Mouse (Mus musculus): ENCODE measurements around the gene Gm20388. TPM values are rescaled to one million over a fixed set of nuclear protein-coding genes. Genes with fewer than 3 reads are reported as not detected.

Gene Gm20388
- polyA plus RNA-seq, 1 experiment from 2014 or later = not detected

- Histone ChIP-seq H3K4me2 (peak overlapping the region; percentile 56), H3K9ac (peak overlapping the region; percentile 37; the same call in 1 of the 2 replicates), H3K27me3 (peaks cover 70% of the 10 kb centered on the region), H3K4me1 (peaks cover 27% of the 10 kb centered on the region), H3K9me3 (no peaks in the 10 kb centered on the region), H3K27ac (no peak overlapping the region), H3K4me3 (peak overlapping the region; percentile 28), H3K36me3 (peaks cover 3% of the 10 kb centered on the region; the same call in 1 of the 2 replicates)
- no peak for ATAC-seq (ENCODE audit: insufficient number of reproducible peaks, insufficient read depth, low FRiP score, low TSS enrichment, low read depth)
- WGBS = 24% methylated on average over 7 of the region's 7 CpGs
These were observed 2549.3 kb downstream of the Gm20388 start for GRCm38 (mm10) chr8:122459990-122460389.

GRCm38 (mm10) chr8:122460524-122461472, 2550.2 kb downstream of the Gm20388 start, which contains the start of gene Snai3:
Gene Snai3, minus strand, starts transcription at chr8:122460733.
- H3K9ac ChIP-seq = peak within 1 kb of the TSS; percentile 37; the same call in 1 of the 2 replicates
- peak; percentile 60; the same call in 1 of the 2 replicates for ATAC-seq (ENCODE audit: insufficient number of reproducible peaks, insufficient read depth, low FRiP score, low TSS enrichment, low read depth)

GRCm38 (mm10) chr8:122461473-122462148, 2551.0 kb downstream of the Gm20388 start:
- peaks cover 64% of the 10 kb centered on the region for H3K27me3 ChIP-seq
- WGBS = 50% methylated on average over 11 of the region's 11 CpGs
- no peak overlapping the region for H3K27ac ChIP-seq
- no peak for ATAC-seq (ENCODE audit: insufficient number of reproducible peaks, insufficient read depth, low FRiP score, low TSS enrichment, low read depth)
- peaks cover 19% of the 10 kb centered on the region for H3K36me3 ChIP-seq
- no peak overlapping the region for H3K4me3 ChIP-seq
- peaks cover 27% of the 10 kb centered on the region for H3K4me1 ChIP-seq
- no peak overlapping the region for H3K4me2 ChIP-seq
- H3K9me3 ChIP-seq = no peaks in the 10 kb centered on the region
- H3K9ac ChIP-seq = no peak overlapping the region

More at GRCm38 (mm10) chr8:122460524-122461472, 2550.2 kb downstream of the Gm20388 start, which contains the start of gene Snai3:
- Histone ChIP-seq H3K36me3 (peaks cover 11% of the 10 kb centered on the region), H3K4me2 (peak within 1 kb of the TSS; percentile 56), H3K4me3 (peak within 1 kb of the TSS; percentile 28), H3K27ac (no peak within 1 kb of the TSS), H3K4me1 (peaks cover 27% of the 10 kb centered on the region), H3K27me3 (peaks cover 70% of the 10 kb centered on the region), H3K9me3 (no peaks in the 10 kb centered on the region)
- WGBS = 2% methylated on average over 56 of the region's 56 CpGs

- H3K4me2 ChIP-seq = no peak overlapping the region
- 79% methylated on average over 8 of the region's 8 CpGs for WGBS
- H3K27me3 ChIP-seq = peaks cover 57% of the 10 kb centered on the region
These were observed 2551.9 kb downstream of the Gm20388 start for GRCm38 (mm10) chr8:122462510-122462909.

GRCm38 (mm10) chr8:122463651-122464640, 2553.3 kb downstream of the Gm20388 start:
- Histone ChIP-seq H3K4me1 (peaks cover 27% of the 10 kb centered on the region), H3K4me3 (no peak overlapping the region), H3K27me3 (peaks cover 43% of the 10 kb centered on the region), H3K9ac (no peak overlapping the region), H3K27ac (no peak overlapping the region), H3K9me3 (no peaks in the 10 kb centered on the region), H3K36me3 (peaks cover 43% of the 10 kb centered on the region), H3K4me2 (no peak overlapping the region)
- ATAC-seq (ENCODE audit: insufficient number of reproducible peaks, insufficient read depth, low FRiP score, low TSS enrichment, low read depth) = no peak
- 39% methylated on average over 12 of the region's 12 CpGs for WGBS

More at GRCm38 (mm10) chr8:122462510-122462909, 2551.9 kb downstream of the Gm20388 start:
- peaks cover 28% of the 10 kb centered on the region for H3K36me3 ChIP-seq
- H3K27ac ChIP-seq = no peak overlapping the region
- H3K9ac ChIP-seq = no peak overlapping the region
- no peak overlapping the region for H3K4me3 ChIP-seq
- no peaks in the 10 kb centered on the region for H3K9me3 ChIP-seq
- H3K4me1 ChIP-seq = peaks cover 27% of the 10 kb centered on the region
- ATAC-seq (ENCODE audit: insufficient number of reproducible peaks, insufficient read depth, low FRiP score, low TSS enrichment, low read depth) = no peak

GRCm38 (mm10) chr8:122464985-122465384, 2554.3 kb downstream of the Gm20388 start:
- peaks cover 22% of the 10 kb centered on the region for H3K4me1 ChIP-seq
- H3K9ac ChIP-seq = no peak overlapping the region
- H3K27me3 ChIP-seq = peaks cover 33% of the 10 kb centered on the region
- 70% methylated on average over 7 of the region's 7 CpGs for WGBS
- ATAC-seq (ENCODE audit: insufficient number of reproducible peaks, insufficient read depth, low FRiP score, low TSS enrichment, low read depth) = no peak
- H3K27ac ChIP-seq = no peak overlapping the region
- H3K36me3 ChIP-seq = peaks cover 50% of the 10 kb centered on the region
- H3K9me3 ChIP-seq = no peaks in the 10 kb centered on the region
- H3K4me2 ChIP-seq = no peak overlapping the region
- no peak overlapping the region for H3K4me3 ChIP-seq

- 88% methylated on average over 13 of the region's 13 CpGs for WGBS
These were observed 2557.2 kb downstream of the Gm20388 start for GRCm38 (mm10) chr8:122467816-122468215.

GRCm38 (mm10) chr8:122469407-122469806, 2558.8 kb downstream of the Gm20388 start:
- ATAC-seq (ENCODE audit: insufficient number of reproducible peaks, insufficient read depth, low FRiP score, low TSS enrichment, low read depth) = no peak
- peaks cover 81% of the 10 kb centered on the region for H3K36me3 ChIP-seq

More at GRCm38 (mm10) chr8:122467816-122468215, 2557.2 kb downstream of the Gm20388 start:
- peaks cover 5% of the 10 kb centered on the region; the same call in 1 of the 2 replicates for H3K4me1 ChIP-seq
- H3K4me2 ChIP-seq = no peak overlapping the region
- no peak for ATAC-seq (ENCODE audit: insufficient number of reproducible peaks, insufficient read depth, low FRiP score, low TSS enrichment, low read depth)
- peaks cover 4% of the 10 kb centered on the region for H3K27me3 ChIP-seq
- no peak overlapping the region for H3K4me3 ChIP-seq
- no peak overlapping the region for H3K9ac ChIP-seq
- peaks cover 68% of the 10 kb centered on the region for H3K36me3 ChIP-seq
- H3K27ac ChIP-seq = no peak overlapping the region
- no peaks in the 10 kb centered on the region for H3K9me3 ChIP-seq

GRCm38 (mm10) chr8:122469965-122470364, 2559.3 kb downstream of the Gm20388 start:
- no peak overlapping the region for H3K27ac ChIP-seq
- 88% methylated on average over 10 of the region's 10 CpGs for WGBS
- no peak for ATAC-seq (ENCODE audit: insufficient number of reproducible peaks, insufficient read depth, low FRiP score, low TSS enrichment, low read depth)
- H3K36me3 ChIP-seq = peaks cover 79% of the 10 kb centered on the region
- no peak overlapping the region for H3K4me2 ChIP-seq
- no peaks in the 10 kb centered on the region for H3K9me3 ChIP-seq
- no peak overlapping the region for H3K4me3 ChIP-seq
- no peak overlapping the region for H3K9ac ChIP-seq
- H3K4me1 ChIP-seq = peaks cover 14% of the 10 kb centered on the region
- no peaks in the 10 kb centered on the region for H3K27me3 ChIP-seq

More at GRCm38 (mm10) chr8:122469407-122469806, 2558.8 kb downstream of the Gm20388 start:
- Histone ChIP-seq H3K9ac (no peak overlapping the region), H3K4me2 (no peak overlapping the region), H3K9me3 (no peaks in the 10 kb centered on the region), H3K27me3 (no peaks in the 10 kb centered on the region), H3K4me3 (no peak overlapping the region), H3K27ac (no peak overlapping the region), H3K4me1 (peaks cover 9% of the 10 kb centered on the region)
- WGBS = 77% methylated on average over 6 of the region's 6 CpGs

GRCm38 (mm10) chr8:122470691-122471090, 2560.1 kb downstream of the Gm20388 start:
- H3K36me3 ChIP-seq = peaks cover 71% of the 10 kb centered on the region
- H3K9me3 ChIP-seq = no peaks in the 10 kb centered on the region
- no peak overlapping the region for H3K9ac ChIP-seq
- H3K4me3 ChIP-seq = no peak overlapping the region
- 79% methylated on average over 5 of the region's 5 CpGs for WGBS
- H3K27ac ChIP-seq = no peak overlapping the region
- H3K27me3 ChIP-seq = no peaks in the 10 kb centered on the region
- ATAC-seq (ENCODE audit: insufficient number of reproducible peaks, insufficient read depth, low FRiP score, low TSS enrichment, low read depth) = no peak
- H3K4me1 ChIP-seq = peaks cover 17% of the 10 kb centered on the region
- H3K4me2 ChIP-seq = no peak overlapping the region
